In genomic region chr10:80156752-80157053, GRCm38 (mm10) we compare ENCODE assay signal across 8 mouse cellular contexts. TPM values are rescaled to one million over a fixed set of nuclear protein-coding genes. Genes with fewer than 3 reads are reported as not detected.
DNase-seq lines count a peak whose midpoint lies in the region; ATAC-seq and TF ChIP-seq lines count a peak whose summit lies in the region.

No protein-coding gene starts in this region.

- peaks cover 59% of the 10 kb centered on the region for H3K79me2 ChIP-seq in C2C12 (ENCODE audit: control insufficient read depth, insufficient read depth)

- H3K4me1 ChIP-seq in brown adipose tissue, adult 24 weeks (ENCODE audit: control insufficient read depth, insufficient read depth, insufficient read length, low read length): peaks cover 33% of the 10 kb centered on the region
- H3K4me1 ChIP-seq in hindbrain, embryonic 11.5 days (replicated peaks; ENCODE audit: control insufficient read depth, insufficient read depth, low read length): peaks cover 63% of the 10 kb centered on the region
- H3K4me1 ChIP-seq in liver, postnatal 0 days (ENCODE audit: insufficient read depth): peaks cover 80% of the 10 kb centered on the region

- no peak for DNase-seq in hindbrain, embryonic 11.5 days (ENCODE audit: low spot score)
- DNase-seq in liver, postnatal 0 days: no peak
- no peak for DNase-seq in Muller cell, postnatal 12 days (ENCODE audit: inconsistent ontology term)
- no peak for DNase-seq in thymus, adult 18-20 months
- no peak for DNase-seq in cerebellum, adult 11 months

- TF ChIP-seq EP300 in liver, postnatal 0 days (IDR thresholded peaks at IDR 0.05; ENCODE audit: low read depth): no peak

- H3K79me3 ChIP-seq in C2C12 (ENCODE audit: low read depth): peaks cover 47% of the 10 kb centered on the region

- H3ac ChIP-seq in C2C12 (ENCODE audit: control insufficient read depth, insufficient read length, low read depth): no peak overlapping the region

- peak overlapping the region; percentile 65 for H3K27ac ChIP-seq in brown adipose tissue, adult 24 weeks (replicated peaks; ENCODE audit: low read depth, low read length)
- peak overlapping the region; percentile 68; the same call in 1 of the 2 replicates for H3K27ac ChIP-seq in hindbrain, embryonic 11.5 days (ENCODE audit: low read depth, low read length)
- peak overlapping the region; percentile 92 for H3K27ac ChIP-seq in liver, postnatal 0 days (ENCODE audit: low read depth)

- 0 out of 2 replicates have a peak overlapping the region, but pooled peaks have one; percentile 19 for H3K9ac ChIP-seq in hindbrain, embryonic 11.5 days (ENCODE audit: low read depth, low read length)
- no peak overlapping the region for H3K9ac ChIP-seq in liver, postnatal 0 days (replicated peaks)

- WGBS in hindbrain, embryonic 11.5 days: 60% methylated on average over 7 of the region's 7 CpGs
- WGBS in liver, postnatal 0 days (ENCODE audit: insufficient replicate concordance): 78% methylated on average over 7 of the region's 7 CpGs

- H3K36me3 ChIP-seq in C2C12 (ENCODE audit: control insufficient read depth, insufficient read depth): peaks cover 68% of the 10 kb centered on the region
- H3K36me3 ChIP-seq in hindbrain, embryonic 11.5 days (ENCODE audit: control insufficient read depth, insufficient read depth, low read length): peaks cover 44% of the 10 kb centered on the region
- peaks cover 54% of the 10 kb centered on the region for H3K36me3 ChIP-seq in liver, postnatal 0 days (replicated peaks; ENCODE audit: insufficient read depth, low read length)

- no peak for TF ChIP-seq CTCF in C2C12 (IDR thresholded peaks at IDR 0.05; ENCODE audit: control insufficient read depth, insufficient read depth, insufficient read length)
- no peak for TF ChIP-seq CTCF in liver, postnatal 0 days (IDR thresholded peaks at IDR 0.05; ENCODE audit: low read depth)

- no peak overlapping the region for H3K4me3 ChIP-seq in C2C12 (ENCODE audit: insufficient read depth, poor library complexity, severe bottlenecking)
- H3K4me3 ChIP-seq in brown adipose tissue, adult 24 weeks (ENCODE audit: insufficient read depth, low read depth, low read length): peak overlapping the region; percentile 16; the same call in 1 of the 2 replicates
- peak overlapping the region; percentile 2; the same call in 1 of the 2 replicates for H3K4me3 ChIP-seq in hindbrain, embryonic 11.5 days (ENCODE audit: low read depth, low read length)
- H3K4me3 ChIP-seq in liver, postnatal 0 days (ENCODE audit: low read depth, low read length): no peak overlapping the region

- no peaks in the 10 kb centered on the region for H3K27me3 ChIP-seq in C2C12 (ENCODE audit: control insufficient read depth, insufficient read depth, insufficient read length)
- H3K27me3 ChIP-seq in hindbrain, embryonic 11.5 days (ENCODE audit: control insufficient read depth, insufficient read depth, low read length): no peaks in the 10 kb centered on the region
- no peaks in the 10 kb centered on the region for H3K27me3 ChIP-seq in liver, postnatal 0 days (ENCODE audit: insufficient read depth, low read length)

- H3K4me2 ChIP-seq in hindbrain, embryonic 11.5 days (replicated peaks; ENCODE audit: low read depth, low read length): no peak overlapping the region
- H3K4me2 ChIP-seq in liver, postnatal 0 days (ENCODE audit: low read depth, low read length): no peak overlapping the region

- no peak for ATAC-seq in hindbrain, embryonic 11.5 days (ENCODE audit: low FRiP score)
- no peak for ATAC-seq in liver, postnatal 0 days
- ATAC-seq in cerebellum, adult (ENCODE audit: insufficient number of reproducible peaks, low FRiP score, low TSS enrichment): no peak

- no peaks in the 10 kb centered on the region for H3K9me3 ChIP-seq in hindbrain, embryonic 11.5 days (ENCODE audit: control insufficient read depth, low read length)
- no peaks in the 10 kb centered on the region for H3K9me3 ChIP-seq in liver, postnatal 0 days (ENCODE audit: low read length)

TF ChIP-seq in C2C12, 6 proteins besides CTCF, POLR2A, EP300 and RAD21:
- no peak for TF ChIP-seq FOSL1 (IDR thresholded peaks at IDR 0.05; ENCODE audit: insufficient read depth, low read length, poor library complexity, severe bottlenecking)
- TF ChIP-seq CEBPB (IDR thresholded peaks at IDR 0.05; ENCODE audit: low read depth): no peak
- peak; percentile 3 for TF ChIP-seq USF1 (IDR thresholded peaks at IDR 0.05; ENCODE audit: low read depth)
- TF ChIP-seq MYOG (IDR thresholded peaks at IDR 0.05; ENCODE audit: control insufficient read depth, extremely low read depth, insufficient read length): no peak

RNA-seq across cellular contexts. Expression of gene Midn, which starts 8.6 kb away (rescaled TPM):
- polyA plus RNA-seq in C2C12 (2012; fragmentation: generic; extraction: Trizol): 77.5 TPM
- polyA plus RNA-seq in brown adipose tissue, adult 24 weeks (2012; ENCODE audit: insufficient read depth, insufficient read length, missing spikeins): 25.5 and 31.6 TPM in 2 replicates
- 66.7 and 67.1 TPM in 2 replicates for polyA plus RNA-seq in hindbrain, embryonic 11.5 days (2014; fragmentation: Nextera tagmentation; extraction: Ambion mirVana)
- polyA plus RNA-seq in liver, postnatal 0 days (2015; fragmentation: Nextera tagmentation; extraction: Ambion mirVana): 3.0 and 4.3 TPM in 2 replicates

RNA-seq across cellular contexts. Expression of gene Cirbp, which starts 9.1 kb away (rescaled TPM):
- 30.9 TPM for polyA plus RNA-seq in C2C12 (2012; fragmentation: generic; extraction: Trizol)
- polyA plus RNA-seq in brown adipose tissue, adult 24 weeks (2012; ENCODE audit: insufficient read depth, insufficient read length, missing spikeins): 15.1 and 27.5 TPM in 2 replicates
- 83.4 and 90.4 TPM in 2 replicates for polyA plus RNA-seq in hindbrain, embryonic 11.5 days (2014; fragmentation: Nextera tagmentation; extraction: Ambion mirVana)
- polyA plus RNA-seq in liver, postnatal 0 days (2015; fragmentation: Nextera tagmentation; extraction: Ambion mirVana): 87.0 and 93.3 TPM in 2 replicates

RNA-seq across cellular contexts. Expression of gene 1600002K03Rik, which starts 16.0 kb away (rescaled TPM):
- 33.4 TPM for polyA plus RNA-seq in C2C12 (2012; fragmentation: generic; extraction: Trizol)
- polyA plus RNA-seq in brown adipose tissue, adult 24 weeks (2012; ENCODE audit: insufficient read depth, insufficient read length, missing spikeins): 10.9 and 14.9 TPM in 2 replicates
- 7.6 and 9.4 TPM in 2 replicates for polyA plus RNA-seq in hindbrain, embryonic 11.5 days (2014; fragmentation: Nextera tagmentation; extraction: Ambion mirVana)
- 6.7 and 6.8 TPM in 2 replicates for polyA plus RNA-seq in liver, postnatal 0 days (2015; fragmentation: Nextera tagmentation; extraction: Ambion mirVana)

RNA-seq across cellular contexts. Expression of gene Cbarp, which starts 16.1 kb away (rescaled TPM):
- 12.1 TPM for polyA plus RNA-seq in C2C12 (2012; fragmentation: generic; extraction: Trizol)
- polyA plus RNA-seq in brown adipose tissue, adult 24 weeks (2012; ENCODE audit: insufficient read depth, insufficient read length, missing spikeins): 1.1 and 1.5 TPM in 2 replicates
- 15.1 and 16.7 TPM in 2 replicates for polyA plus RNA-seq in hindbrain, embryonic 11.5 days (2014; fragmentation: Nextera tagmentation; extraction: Ambion mirVana)
- 0.11 and 0.18 TPM in 2 replicates for polyA plus RNA-seq in liver, postnatal 0 days (2015; fragmentation: Nextera tagmentation; extraction: Ambion mirVana)

RNA-seq across cellular contexts. Expression of gene Atp5d, which starts 18.3 kb away (rescaled TPM):
- 720 TPM for polyA plus RNA-seq in C2C12 (2012; fragmentation: generic; extraction: Trizol)
- 1,146 and 1,395 TPM in 2 replicates for polyA plus RNA-seq in brown adipose tissue, adult 24 weeks (2012; ENCODE audit: insufficient read depth, insufficient read length, missing spikeins)
- 364 and 371 TPM in 2 replicates for polyA plus RNA-seq in hindbrain, embryonic 11.5 days (2014; fragmentation: Nextera tagmentation; extraction: Ambion mirVana)
- polyA plus RNA-seq in liver, postnatal 0 days (2015; fragmentation: Nextera tagmentation; extraction: Ambion mirVana): 537 and 576 TPM in 2 replicates

Comparison
In these comparisons a context has a peak if more than half of its experiments do, and no peak if none do; other contexts are left out.
1. H3K4me3 ChIP-seq: peak in brown adipose tissue, adult 24 weeks (single experiment) and hindbrain, embryonic 11.5 days (single experiment); none in C2C12 (single experiment) and liver, postnatal 0 days (single experiment).
2. Peak in every context shown above with its lines, with median percentiles within 50 percentile points of each other: H3K27ac ChIP-seq.